Mouse (Mus musculus): ENCODE measurements at regions not wholly inside any gene's neighbourhood (a gene's known extent, or its start where the extent isn't known, plus 50 kb on each side); places are given as distances from the start of the nearest gene placed in this dataset.

- TF ChIP-seq CTCF (IDR thresholded peaks at IDR 0.05; ENCODE audit: low read depth, low read length), result no peak
- TF ChIP-seq POLR2A (IDR thresholded peaks at IDR 0.05; ENCODE audit: borderline replicate concordance, low read depth, low read length), result no peak
Measured at GRCm38 (mm10) chr6:31636954-31637353, 73.2 kb upstream of the Podxl start.

All from bone marrow macrophage, adult 2 months (primary cell).